Mouse (Mus musculus) myocyte (in vitro differentiated cells): Measurements from ENCODE around the gene Adpgk. TPM values are rescaled to one million over a fixed set of nuclear protein-coding genes. Genes with fewer than 3 reads are reported as not detected.

Experiments
- H3K27me3 ChIP-seq: one replicate; pipeline ENCODE4 v1.6.1; 2011; ENCODE audit not compliant: control insufficient read depth, insufficient read depth, insufficient read length
- H3K36me3 ChIP-seq: one replicate; pipeline ENCODE4 v1.6.1; 2011; ENCODE audit not compliant: control insufficient read depth, insufficient read depth
- H3K4me2 ChIP-seq: one replicate; pipeline ENCODE4 v1.6.1; 2011; ENCODE audit warnings: low read depth, control low read depth
- H3K4me3 ChIP-seq: one replicate; pipeline ENCODE4 v1.5.1; 2011; ENCODE audit warnings: mild to moderate bottlenecking, control low read depth, moderate library complexity
- H3K79me2 ChIP-seq: one replicate; pipeline ENCODE4 v1.6.1; 2011; ENCODE audit not compliant: control insufficient read depth, insufficient read depth
- H3ac ChIP-seq: one replicate; pipeline ENCODE4 v1.6.1; 2011; ENCODE audit not compliant: control insufficient read depth, insufficient read length
- CEBPB ChIP-seq: IDR thresholded peaks from 2 replicates; pipeline ENCODE4 v1.6.1; 2011; ENCODE audit warnings: mild to moderate bottlenecking, moderate library complexity; ENCODE audit not compliant: poor library complexity, insufficient read depth, severe bottlenecking
- E2F4 ChIP-seq: IDR thresholded peaks from one replicate; pipeline ENCODE4 v1.6.1; 2011; ENCODE audit warnings: mild to moderate bottlenecking, control low read depth, moderate library complexity; ENCODE audit not compliant: insufficient read depth
- MAX ChIP-seq: IDR thresholded peaks from one replicate; pipeline ENCODE4 v1.6.1; 2011; ENCODE audit warnings: low read depth, mild to moderate bottlenecking, control low read depth
- MYOD1 ChIP-seq, 3 experiments: IDR thresholded peaks; one replicate each; pipeline ENCODE4 v1.6.1; 2011; ENCODE audit warnings: control low read depth in 2 of 3, low read depth in 2 of 3, mild to moderate bottlenecking in 2 of 3, moderate library complexity in 1 of 3; ENCODE audit not compliant: insufficient read length in 2 of 3, control insufficient read depth in 1 of 3
- MYOG ChIP-seq, 3 experiments: IDR thresholded peaks; one replicate each; pipeline ENCODE4 v1.6.1; 2011; ENCODE audit warnings: control low read depth in 2 of 3, low read depth in 2 of 3, mild to moderate bottlenecking in 2 of 3; ENCODE audit not compliant: insufficient read length in 2 of 3, control insufficient read depth in 1 of 3, insufficient read depth in 1 of 3
- POLR2A ChIP-seq: IDR thresholded peaks from one replicate; pipeline ENCODE4 v1.6.1; 2011; ENCODE audit warnings: low read depth, mild to moderate bottlenecking, control low read depth, moderate library complexity; ENCODE audit not compliant: insufficient read length
- POLR2AphosphoS2 ChIP-seq: IDR thresholded peaks from one replicate; pipeline ENCODE4 v1.6.1; 2011; ENCODE audit warnings: low read depth, control low read depth; ENCODE audit not compliant: insufficient read length
- REST ChIP-seq: IDR thresholded peaks from one replicate; pipeline ENCODE4 v1.6.1; 2011; ENCODE audit warnings: mild to moderate bottlenecking, control low read depth, moderate library complexity; ENCODE audit not compliant: insufficient read depth, insufficient read length
- SRF ChIP-seq: IDR thresholded peaks from one replicate; pipeline ENCODE4 v1.6.1; 2011; ENCODE audit warnings: low read depth; ENCODE audit not compliant: control insufficient read depth, insufficient read length
- TCF12 ChIP-seq: IDR thresholded peaks from one replicate; pipeline ENCODE4 v1.6.1; 2011; ENCODE audit warnings: mild to moderate bottlenecking, control low read depth; ENCODE audit not compliant: poor library complexity, insufficient read depth, severe bottlenecking
- TCF3 ChIP-seq: IDR thresholded peaks from one replicate; pipeline ENCODE4 v1.6.1; 2011; ENCODE audit warnings: low read depth, control low read depth; ENCODE audit not compliant: insufficient read length
- USF1 ChIP-seq: IDR thresholded peaks from one replicate; pipeline ENCODE4 v1.6.1; 2011; ENCODE audit warnings: low read depth, mild to moderate bottlenecking, control low read depth, moderate library complexity
- polyA plus RNA-seq: library from polyadenylated mRNA; unstranded; fragments of >200 nt; fragmentation: generic; extraction: Trizol; gene quantifications from one replicate; pipeline ENCODE4 v1.2.1, GENCODE M21; 2012; ENCODE audit warnings: missing spikeins

Gene Adpgk
- polyA plus RNA-seq, 1 experiment, result 25.4 TPM

GRCm38 (mm10) chr9:59250272-59250671, 41.1 kb upstream of the Adpgk start:
- Histone ChIP-seq H3K36me3 (no peaks in the 10 kb centered on the region), H3K4me2 (no peak overlapping the region), H3K4me3 (no peak overlapping the region), H3K27me3 (no peaks in the 10 kb centered on the region), H3K79me2 (no peaks in the 10 kb centered on the region), H3ac (no peak overlapping the region)
- TF ChIP-seq CEBPB (no peak), TCF12 (no peak), E2F4 (no peak), SRF (no peak), MYOG (IDR thresholded peaks at IDR 0.05; ENCODE audit: control insufficient read depth in 1 of 3, insufficient read depth in 1 of 3, insufficient read length in 2 of 3, low read depth in 2 of 3) (no peak), MYOD1 (IDR thresholded peaks at IDR 0.05; ENCODE audit: control insufficient read depth in 1 of 3, insufficient read length in 2 of 3, low read depth in 2 of 3) (no peak), POLR2AphosphoS2 (no peak), REST (no peak), MAX (no peak), TCF3 (no peak)

GRCm38 (mm10) chr9:59254716-59255421, 36.5 kb upstream of the Adpgk start:
- Histone ChIP-seq H3K79me2 (no peaks in the 10 kb centered on the region), H3K36me3 (no peaks in the 10 kb centered on the region), H3K4me3 (no peak overlapping the region), H3K4me2 (peak overlapping the region; percentile 25), H3ac (no peak overlapping the region), H3K27me3 (no peaks in the 10 kb centered on the region)
- TF ChIP-seq MYOG (IDR thresholded peaks at IDR 0.05; ENCODE audit: control insufficient read depth in 1 of 3, insufficient read depth in 1 of 3, insufficient read length in 2 of 3, low read depth in 2 of 3) (peak in 1 of 3 experiments; percentile 47), TCF3 (no peak), MYOD1 (IDR thresholded peaks at IDR 0.05; ENCODE audit: control insufficient read depth in 1 of 3, insufficient read length in 2 of 3, low read depth in 2 of 3) (peak in 2 of 3 experiments; percentile 11 to 64), POLR2AphosphoS2 (no peak)

GRCm38 (mm10) chr9:59259806-59260454, 31.4 kb upstream of the Adpgk start:
- Histone ChIP-seq H3K4me3 (no peak overlapping the region), H3ac (no peak overlapping the region), H3K4me2 (no peak overlapping the region), H3K27me3 (no peaks in the 10 kb centered on the region), H3K79me2 (no peaks in the 10 kb centered on the region), H3K36me3 (no peaks in the 10 kb centered on the region)
- no peak for TF ChIP-seq POLR2AphosphoS2
- TF ChIP-seq SRF, result no peak
- TF ChIP-seq REST, result no peak
- TF ChIP-seq MYOD1 (IDR thresholded peaks at IDR 0.05; ENCODE audit: control insufficient read depth in 1 of 3, insufficient read length in 2 of 3, low read depth in 2 of 3), result no peak
- TF ChIP-seq POLR2A, result no peak
- no peak for TF ChIP-seq USF1
- TF ChIP-seq TCF3, result no peak
- TF ChIP-seq MYOG (IDR thresholded peaks at IDR 0.05; ENCODE audit: control insufficient read depth in 1 of 3, insufficient read depth in 1 of 3, insufficient read length in 2 of 3, low read depth in 2 of 3), result no peak

GRCm38 (mm10) chr9:59266332-59266731, 25.0 kb upstream of the Adpgk start:
- TF ChIP-seq MYOD1 (IDR thresholded peaks at IDR 0.05; ENCODE audit: control insufficient read depth in 1 of 3, insufficient read length in 2 of 3, low read depth in 2 of 3), result no peak
- TF ChIP-seq TCF12, result no peak
- no peak for TF ChIP-seq SRF
- no peak for TF ChIP-seq CEBPB
- TF ChIP-seq MAX, result no peak
- no peak for TF ChIP-seq USF1
- TF ChIP-seq MYOG (IDR thresholded peaks at IDR 0.05; ENCODE audit: control insufficient read depth in 1 of 3, insufficient read depth in 1 of 3, insufficient read length in 2 of 3, low read depth in 2 of 3), result no peak
- TF ChIP-seq POLR2A, result no peak
- no peak for TF ChIP-seq E2F4
- TF ChIP-seq POLR2AphosphoS2, result no peak
- TF ChIP-seq REST, result no peak
- TF ChIP-seq TCF3, result no peak
- Histone ChIP-seq H3K36me3 (no peaks in the 10 kb centered on the region), H3ac (no peak overlapping the region)

More at GRCm38 (mm10) chr9:59266332-59266731, 25.0 kb upstream of the Adpgk start:
- Histone ChIP-seq H3K27me3 (no peaks in the 10 kb centered on the region), H3K79me2 (no peaks in the 10 kb centered on the region), H3K4me3 (no peak overlapping the region), H3K4me2 (no peak overlapping the region)
